Mouse (Mus musculus): ENCODE measurements around the gene Acy3. TPM values are rescaled to one million over a fixed set of nuclear protein-coding genes. Genes with fewer than 3 reads are reported as not detected.

The Acy3 gene
- polyA plus RNA-seq, 2 experiments, result 9.1 to 10.8 TPM

DNA sequence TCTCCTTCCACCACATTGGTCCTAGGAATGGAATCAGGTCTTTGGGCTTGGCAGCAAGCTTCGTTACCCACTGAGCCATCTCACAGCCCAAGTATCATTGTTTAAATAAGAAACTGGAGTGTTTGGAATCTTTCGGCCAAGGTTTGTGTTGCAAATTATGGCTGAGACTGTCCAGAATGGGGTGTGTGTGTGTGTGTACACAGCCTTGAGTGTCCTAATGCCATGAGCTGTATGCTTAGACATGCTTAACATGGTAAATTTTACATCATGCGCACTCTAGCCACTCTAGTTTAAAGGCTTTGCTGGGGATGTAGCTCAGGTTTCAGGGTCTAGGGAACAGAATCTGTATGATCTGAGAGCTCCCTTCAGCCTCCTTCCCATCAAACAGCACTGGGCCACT is 9.1 kb downstream of the Acy3 start:
- 84% methylated on average over 3 of the region's 3 CpGs for WGBS (ENCODE audit: insufficient replicate concordance)
- no peak for DNase-seq (ENCODE audit: low read depth in 3 of 3, low spot score in 3 of 3)

GRCm38 (mm10) chr19:3996106-3996505 is 9.7 kb downstream of the Acy3 start:
- Histone ChIP-seq H3K27ac (no peak overlapping the region), H3K9ac (replicated peaks) (no peak overlapping the region), H3K4me2 (ENCODE audit: low read depth) (no peak overlapping the region), H3K36me3 (replicated peaks; ENCODE audit: control insufficient read depth, insufficient read depth, low read depth) (no peaks in the 10 kb centered on the region), H3K4me1 (replicated peaks; ENCODE audit: control insufficient read depth in 2 of 2, insufficient read depth in 2 of 2, low read length in 1 of 2) (peaks cover 2 to 10% of the 10 kb centered on the region in 2 experiments; a peak in 2 of 4 replicates), H3K27me3 (ENCODE audit: control insufficient read depth, insufficient read depth, low read length) (no peaks in the 10 kb centered on the region), H3K9me3 (ENCODE audit: control insufficient read depth, low read length) (no peaks in the 10 kb centered on the region), H3K4me3 (ENCODE audit: insufficient read depth in 1 of 2, low read depth in 2 of 2, low read length in 2 of 2) (no peak overlapping the region)
- TF ChIP-seq CTCF (IDR thresholded peaks at IDR 0.05; ENCODE audit: low read depth) (no peak), EP300 (IDR thresholded peaks at IDR 0.05; ENCODE audit: low read depth) (no peak)
- ATAC-seq (ENCODE audit: insufficient read depth), result no peak
- WGBS (ENCODE audit: insufficient replicate concordance), result 48% methylated on average over 7 of the region's 7 CpGs
- DNase-seq (ENCODE audit: low read depth in 3 of 3, low spot score in 3 of 3), result no peak

More for the DNA sequence above, 9.1 kb downstream of the Acy3 start:
- TF ChIP-seq CTCF (IDR thresholded peaks at IDR 0.05; ENCODE audit: low read depth), result no peak
- TF ChIP-seq EP300 (IDR thresholded peaks at IDR 0.05; ENCODE audit: low read depth), result no peak
- H3K36me3 ChIP-seq (replicated peaks; ENCODE audit: control insufficient read depth, insufficient read depth, low read depth), result no peaks in the 10 kb centered on the region
- H3K9me3 ChIP-seq (ENCODE audit: control insufficient read depth, low read length), result no peaks in the 10 kb centered on the region
- no peak overlapping the region for H3K27ac ChIP-seq
- no peak overlapping the region for H3K4me2 ChIP-seq (ENCODE audit: low read depth)
- no peak overlapping the region for H3K4me3 ChIP-seq (ENCODE audit: insufficient read depth in 1 of 2, low read depth in 2 of 2, low read length in 2 of 2)
- H3K27me3 ChIP-seq (ENCODE audit: control insufficient read depth, insufficient read depth, low read length), result no peaks in the 10 kb centered on the region
- no peak for ATAC-seq (ENCODE audit: insufficient read depth)
- H3K4me1 ChIP-seq (replicated peaks; ENCODE audit: control insufficient read depth in 2 of 2, insufficient read depth in 2 of 2, low read length in 1 of 2), result 0 out of 4 replicates have a peak, but pooled peaks cover 2 to 7% of the 10 kb centered on the region in 2 experiments
- no peak overlapping the region for H3K9ac ChIP-seq (replicated peaks)

GRCm38 (mm10) chr19:3996747-3997146 is 10.4 kb downstream of the Acy3 start:
- no peak for DNase-seq (ENCODE audit: low read depth in 3 of 3, low spot score in 3 of 3)

GRCm38 (mm10) chr19:3997231-3997630 is 10.9 kb downstream of the Acy3 start:
- TF ChIP-seq EP300 (IDR thresholded peaks at IDR 0.05; ENCODE audit: low read depth), result no peak
- no peak for TF ChIP-seq CTCF (IDR thresholded peaks at IDR 0.05; ENCODE audit: low read depth)
- Histone ChIP-seq H3K4me3 (ENCODE audit: insufficient read depth in 1 of 2, low read depth in 2 of 2, low read length in 2 of 2) (no peak overlapping the region), H3K4me2 (ENCODE audit: low read depth) (no peak overlapping the region), H3K27ac (no peak overlapping the region), H3K36me3 (replicated peaks; ENCODE audit: control insufficient read depth, insufficient read depth, low read depth) (no peaks in the 10 kb centered on the region), H3K9me3 (ENCODE audit: control insufficient read depth, low read length) (no peaks in the 10 kb centered on the region), H3K4me1 (replicated peaks; ENCODE audit: control insufficient read depth in 2 of 2, insufficient read depth in 2 of 2, low read length in 1 of 2) (peaks cover 2 to 12% of the 10 kb centered on the region in 2 experiments; a peak in 2 of 4 replicates), H3K9ac (replicated peaks) (no peak overlapping the region), H3K27me3 (ENCODE audit: control insufficient read depth, insufficient read depth, low read length) (no peaks in the 10 kb centered on the region)
- ATAC-seq (ENCODE audit: insufficient read depth), result no peak
- WGBS (ENCODE audit: insufficient replicate concordance), result 58% methylated on average over 8 of the region's 8 CpGs
- DNase-seq (ENCODE audit: low read depth in 3 of 3, low spot score in 3 of 3), result no peak

More at GRCm38 (mm10) chr19:3996747-3997146, 10.4 kb downstream of the Acy3 start:
- TF ChIP-seq EP300 (IDR thresholded peaks at IDR 0.05; ENCODE audit: low read depth) (no peak), CTCF (IDR thresholded peaks at IDR 0.05; ENCODE audit: low read depth) (no peak)
- Histone ChIP-seq H3K4me2 (ENCODE audit: low read depth) (no peak overlapping the region), H3K9me3 (ENCODE audit: control insufficient read depth, low read length) (no peaks in the 10 kb centered on the region), H3K27me3 (ENCODE audit: control insufficient read depth, insufficient read depth, low read length) (no peaks in the 10 kb centered on the region), H3K9ac (replicated peaks) (no peak overlapping the region), H3K27ac (no peak overlapping the region), H3K4me3 (ENCODE audit: insufficient read depth in 1 of 2, low read depth in 2 of 2, low read length in 2 of 2) (no peak overlapping the region), H3K36me3 (replicated peaks; ENCODE audit: control insufficient read depth, insufficient read depth, low read depth) (no peaks in the 10 kb centered on the region), H3K4me1 (replicated peaks; ENCODE audit: control insufficient read depth in 2 of 2, insufficient read depth in 2 of 2, low read length in 1 of 2) (peaks cover 2 to 12% of the 10 kb centered on the region in 2 experiments; a peak in 2 of 4 replicates)
- ATAC-seq (ENCODE audit: insufficient read depth), result no peak
- WGBS (ENCODE audit: insufficient replicate concordance), result 60% methylated on average over 8 of the region's 8 CpGs

DNA sequence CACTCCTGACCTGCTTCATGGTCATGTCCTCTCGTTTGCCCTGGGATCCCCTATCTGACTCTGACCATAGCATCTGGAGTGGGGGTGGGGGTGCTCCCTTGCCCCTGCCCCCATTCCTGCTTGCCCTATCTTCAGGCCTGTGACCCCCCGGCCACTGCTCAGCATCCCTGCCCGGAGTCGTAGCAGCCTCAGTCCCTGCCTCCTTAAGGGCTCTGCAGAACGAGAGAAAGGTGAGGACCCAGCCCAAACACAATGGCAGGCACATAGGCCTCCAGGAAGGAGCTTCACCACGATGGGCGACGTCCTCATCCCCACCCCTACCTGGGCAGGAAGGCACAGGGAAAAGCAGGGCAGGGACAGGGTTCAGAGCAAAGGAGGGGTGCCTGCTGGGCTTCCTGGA is 12.0 kb downstream of the Acy3 start:
- 59% methylated on average over 8 of the region's 8 CpGs for WGBS (ENCODE audit: insufficient replicate concordance)
- Histone ChIP-seq H3K36me3 (replicated peaks; ENCODE audit: control insufficient read depth, insufficient read depth, low read depth) (no peaks in the 10 kb centered on the region), H3K9ac (replicated peaks) (no peak overlapping the region), H3K9me3 (ENCODE audit: control insufficient read depth, low read length) (no peaks in the 10 kb centered on the region), H3K4me2 (ENCODE audit: low read depth) (no peak overlapping the region), H3K27ac (no peak overlapping the region), H3K4me3 (ENCODE audit: insufficient read depth in 1 of 2, low read depth in 2 of 2, low read length in 2 of 2) (no peak overlapping the region), H3K4me1 (replicated peaks; ENCODE audit: control insufficient read depth in 2 of 2, insufficient read depth in 2 of 2, low read length in 1 of 2) (peaks cover 2 to 12% of the 10 kb centered on the region in 2 experiments; a peak in 2 of 4 replicates), H3K27me3 (ENCODE audit: control insufficient read depth, insufficient read depth, low read length) (no peaks in the 10 kb centered on the region)
- DNase-seq (ENCODE audit: low read depth in 3 of 3, low spot score in 3 of 3), result no peak
- ATAC-seq (ENCODE audit: insufficient read depth), result no peak
- no peak for TF ChIP-seq EP300 (IDR thresholded peaks at IDR 0.05; ENCODE audit: low read depth)
- no peak for TF ChIP-seq CTCF (IDR thresholded peaks at IDR 0.05; ENCODE audit: low read depth)

All from liver, embryonic 14.5 days (tissue).